Mouse (Mus musculus): Measurements from ENCODE around the gene Mon1b. TPM values are rescaled to one million over a fixed set of nuclear protein-coding genes. Genes with fewer than 3 reads are reported as not detected.

Gene Mon1b
- polyA plus RNA-seq, 1 experiment from 2014 or later, result 6.2 TPM

DNA sequence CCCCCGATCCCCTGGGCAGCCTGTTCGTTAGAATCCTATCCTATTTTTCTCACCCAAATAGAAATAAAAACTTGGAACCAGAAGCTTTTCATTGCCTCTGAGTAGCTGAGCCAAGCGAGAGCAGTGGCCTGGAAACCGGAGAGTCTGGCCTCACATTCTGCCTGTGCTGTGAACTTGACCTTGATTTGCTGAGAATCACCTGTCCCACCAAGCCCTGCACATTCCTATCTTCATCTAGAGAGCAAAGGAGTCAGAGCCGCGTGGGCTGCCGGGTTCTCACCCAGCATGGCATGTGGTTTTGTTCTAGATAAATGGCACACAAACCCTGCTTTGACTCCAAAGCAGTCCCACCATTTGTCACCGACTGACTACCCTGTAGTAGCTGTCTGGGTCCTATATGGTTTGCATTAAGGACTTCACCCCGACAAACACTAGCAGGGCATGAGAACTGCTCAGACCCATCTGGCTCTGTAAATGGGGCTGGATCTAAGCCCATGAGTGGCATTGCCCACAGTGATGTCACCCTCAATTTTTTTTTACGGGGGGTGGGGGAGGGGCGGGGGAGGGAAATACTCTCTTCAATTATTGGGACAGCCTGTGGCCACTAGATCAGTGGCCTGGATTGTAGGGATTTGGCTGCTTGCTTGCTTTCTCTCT lies 37.3 kb downstream of the Mon1b start:
- no peak for DNase-seq (ENCODE audit: low spot score)

DNA sequence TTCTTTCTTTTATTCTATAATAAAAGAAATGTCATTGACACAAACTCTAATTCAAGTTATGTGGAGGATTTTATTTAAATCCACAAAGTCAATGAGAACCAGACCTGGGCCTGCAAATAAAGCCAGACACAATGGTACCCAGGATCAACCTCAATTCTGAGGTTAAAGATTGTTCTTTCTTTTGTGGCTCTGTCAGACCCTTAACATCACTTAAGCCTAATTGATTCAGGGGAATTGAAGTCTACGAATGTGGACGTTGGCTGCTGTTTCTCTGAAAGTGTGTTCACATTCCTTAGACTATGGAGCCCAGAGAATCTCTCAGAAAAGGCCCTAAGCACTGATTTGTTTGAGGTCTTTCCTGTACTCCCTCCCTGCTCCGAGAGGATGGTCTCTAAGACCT lies 37.9 kb downstream of the Mon1b start:
- no peak for DNase-seq (ENCODE audit: low spot score)

DNA sequence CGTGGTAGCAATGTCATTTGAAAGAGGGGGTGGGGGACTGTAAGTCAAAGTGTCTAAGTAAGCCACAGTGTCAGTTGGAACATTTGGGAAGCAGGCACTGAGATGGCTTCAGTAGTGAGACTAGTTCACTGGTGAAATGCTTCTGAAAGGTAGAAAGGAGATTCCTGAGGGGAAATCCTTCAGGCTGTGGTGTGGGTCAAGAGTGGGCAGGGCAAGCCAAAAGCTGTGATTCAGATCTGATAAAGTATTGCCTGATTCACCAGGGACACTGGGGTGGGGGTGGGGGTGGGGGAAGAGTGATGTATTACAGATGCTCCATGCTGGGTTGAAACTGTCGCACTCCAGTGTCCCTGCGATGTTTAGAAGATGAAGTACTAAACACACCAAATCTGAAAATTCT lies 39.2 kb downstream of the Mon1b start:
- no peak for DNase-seq (ENCODE audit: low spot score)

GRCm38 (mm10) chr8:113675281-113675680 lies 39.9 kb downstream of the Mon1b start:
- DNase-seq (ENCODE audit: low spot score), result no peak

DNA sequence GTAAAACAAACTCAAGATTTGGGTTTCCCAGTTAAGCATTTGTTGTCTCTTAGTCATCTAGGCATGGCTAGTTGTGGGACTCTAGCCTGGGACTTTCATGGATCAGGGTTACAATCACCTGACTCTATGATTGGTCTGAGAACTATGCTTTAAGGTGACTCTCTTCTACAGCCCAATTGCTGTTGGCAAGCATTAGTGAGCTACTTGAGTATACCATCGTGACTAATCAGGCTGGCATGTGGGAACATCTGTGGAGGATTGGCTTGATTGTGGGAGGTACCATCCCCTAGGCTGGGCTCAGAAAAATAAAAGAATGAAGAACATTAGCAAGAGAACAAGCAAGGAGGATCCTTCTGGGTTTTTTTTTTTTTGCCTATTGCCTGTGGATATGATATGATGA lies 41.4 kb downstream of the Mon1b start:
- no peak for DNase-seq (ENCODE audit: low spot score)

- DNase-seq (ENCODE audit: low spot score), result no peak
Observed at GRCm38 (mm10) chr8:113679361-113679760, 44.0 kb downstream of the Mon1b start.

- no peak for DNase-seq (ENCODE audit: low spot score)
Observed at GRCm38 (mm10) chr8:113687889-113688542, 52.6 kb downstream of the Mon1b start.

DNA sequence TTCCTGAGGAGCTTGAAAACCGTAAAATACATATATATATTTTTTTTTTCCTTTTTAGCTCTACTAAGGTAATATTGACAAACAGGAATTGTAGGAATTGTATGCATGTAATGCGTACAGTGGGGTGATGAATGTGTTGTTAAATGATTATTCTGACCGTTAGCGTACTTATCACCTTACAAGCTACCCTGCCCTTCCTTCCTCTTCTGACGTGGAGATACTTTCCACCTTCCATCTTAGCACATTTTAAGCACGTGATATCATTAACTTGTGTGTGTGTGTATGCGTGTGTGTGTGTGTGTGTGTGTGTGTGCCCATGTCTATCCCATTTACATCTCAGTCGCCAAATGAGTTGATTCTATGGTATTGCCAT lies 53.1 kb downstream of the Mon1b start:
- no peak for DNase-seq (ENCODE audit: low spot score)

DNA sequence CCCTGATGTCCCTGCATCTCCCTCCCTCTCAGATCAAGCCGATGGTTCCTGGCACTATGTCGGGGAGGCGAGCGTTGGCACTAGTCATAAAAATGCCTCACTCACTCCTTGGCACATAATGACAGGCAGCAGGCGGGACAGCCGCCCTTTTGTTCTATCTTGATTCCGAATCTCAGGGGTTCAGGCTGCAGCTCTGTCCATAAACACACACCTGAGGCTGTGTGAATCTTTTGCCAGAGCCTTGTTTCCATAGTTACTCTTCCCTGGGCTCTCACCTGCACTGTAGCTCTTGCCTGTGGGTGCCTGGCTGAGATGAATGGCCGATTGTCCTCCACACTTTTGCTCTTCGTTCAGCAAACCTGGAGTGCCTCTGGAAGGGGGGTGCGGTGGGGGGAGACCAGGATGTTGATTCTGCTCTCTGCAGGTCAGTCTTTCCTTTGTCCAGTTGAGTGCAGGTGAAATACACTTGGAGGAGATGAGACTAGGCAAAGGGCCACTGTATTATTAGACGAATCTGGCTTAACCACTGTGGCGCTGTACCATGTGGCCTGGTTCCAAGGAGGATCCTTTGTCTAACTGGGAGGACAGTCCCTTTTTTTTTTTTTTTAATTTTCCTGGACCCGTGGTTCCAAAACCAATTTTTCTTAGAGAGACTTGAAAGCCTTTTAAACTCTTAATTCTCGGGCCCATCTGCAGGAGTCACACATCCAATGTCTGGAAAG lies 56.4 kb downstream of the Mon1b start:
- DNase-seq (ENCODE audit: low spot score), result no peak

Other genes starting within 250 kb of the Mon1b start
- gene Syce1l, start 7.6 kb downstream of the Mon1b start, polyA plus RNA-seq (2015; fragmentation: Nextera tagmentation; extraction: Ambion mirVana), result 0.31 TPM in 1 of 2 replicates, not detected in the other
- gene Adamts18, start 213.2 kb downstream of the Mon1b start, polyA plus RNA-seq (2015; fragmentation: Nextera tagmentation; extraction: Ambion mirVana), result 0.95 and 1.2 TPM in 2 replicates